Mouse (Mus musculus) kidney, adult 2 months (tissue): ENCODE data around the gene Upk3bl.

ENCODE experiments used
- CTCF ChIP-seq: fragments of 200-500 bp; conservative IDR thresholded peaks from 2 replicates; pipeline ENCODE4 v1.5.1; 2011; ENCODE audit warnings: low read depth, mild to moderate bottlenecking, control low read depth, low read length, moderate library complexity, mixed read lengths; ENCODE audit not compliant: insufficient read depth, insufficient read length
- POLR2A ChIP-seq: fragments of 200-500 bp; IDR thresholded peaks from one replicate; pipeline ENCODE4 v1.6.1; 2011; ENCODE audit warnings: low read depth, low read length, control low read depth

DNA sequence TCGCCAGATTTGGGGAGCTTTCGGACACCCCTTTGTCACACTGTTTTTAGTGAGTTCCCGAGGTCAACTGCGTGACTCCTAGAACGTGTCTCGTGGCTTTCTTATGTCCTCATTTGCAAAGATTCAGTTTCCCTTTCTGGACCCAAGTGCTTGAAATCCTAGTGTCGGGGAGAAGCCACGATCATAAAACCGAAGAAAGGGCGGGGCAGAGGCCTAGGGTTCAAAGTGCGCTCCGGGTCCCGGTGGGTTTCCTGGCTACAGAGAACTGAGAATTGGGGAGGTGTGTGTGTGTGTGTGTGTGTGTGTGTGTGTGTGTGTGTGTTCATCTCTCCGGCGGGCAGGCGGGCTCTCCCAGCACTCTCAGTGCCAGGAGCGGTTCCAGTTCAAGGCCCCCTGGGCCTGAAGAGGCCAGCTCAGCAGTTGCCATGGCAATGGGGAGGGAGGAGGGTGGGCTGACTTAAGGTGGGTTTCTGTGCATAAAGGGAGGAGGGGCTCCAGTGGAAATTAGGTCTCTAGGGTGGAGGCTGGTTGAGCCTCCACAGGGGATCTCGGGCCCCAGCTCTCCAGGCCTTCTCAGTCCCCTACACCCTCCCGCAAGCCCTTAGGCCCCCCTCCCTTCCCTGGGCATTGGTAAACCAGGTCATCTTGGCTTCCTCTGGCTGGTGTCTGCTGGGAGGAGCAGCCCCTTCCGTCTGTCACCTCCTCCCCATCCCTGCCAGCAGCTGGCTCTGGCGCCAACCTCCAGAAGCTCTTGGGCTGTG, 30.8 kb downstream of the Upk3bl start:
- TF ChIP-seq POLR2A (no peak), CTCF (no peak)
